24 mouse cellular contexts compared by ENCODE assay signal in genomic region chr16:34526378-34526777, GRCm38 (mm10). TPM values are rescaled to one million over a fixed set of nuclear protein-coding genes. Genes with fewer than 3 reads are reported as not detected.
A peak's percentile ranks its signal among the peaks of the same experiment; 100 is the strongest.
DNase-seq lines count a peak whose midpoint lies in the region; ATAC-seq and TF ChIP-seq lines count a peak whose summit lies in the region.
"Had no signal": no experiment of that assay in that cellular context is flagged by ENCODE, and none has a peak within 500 bp of the region (broad histone marks: within the 10 kb centered on the region; RNA-seq: fewer than 3 reads in every experiment).

No protein-coding gene starts in this region.

- WGBS in forebrain, embryonic 16.5 days: 59% methylated on average over 7 of the region's 7 CpGs
- 81% methylated on average over 7 of the region's 7 CpGs for WGBS in forebrain, embryonic 10.5 days

- H3K9ac ChIP-seq in forebrain, embryonic 16.5 days (replicated peaks; ENCODE audit: low read depth, low read length): no peak overlapping the region
- no peak overlapping the region for H3K9ac ChIP-seq in CH12.LX (ENCODE audit: insufficient read depth, low read depth)
- H3K9ac ChIP-seq: heart, embryonic 15.5 days; hindbrain, embryonic 15.5 days; limb, embryonic 12.5 days; liver, embryonic 13.5 days; midbrain, embryonic 15.5 days; neural tube, embryonic 12.5 days had no signal

- H3K27me3 ChIP-seq in forebrain, embryonic 16.5 days (replicated peaks; ENCODE audit: control insufficient read depth, insufficient read depth, low read length): no peaks in the 10 kb centered on the region
- H3K27me3 ChIP-seq in forebrain, embryonic 10.5 days (ENCODE audit: poor library complexity, severe bottlenecking): no peaks in the 10 kb centered on the region
- H3K27me3 ChIP-seq in CH12.LX (replicated peaks): peaks cover 59% of the 10 kb centered on the region
- H3K27me3 ChIP-seq: heart, embryonic 15.5 days; hindbrain, embryonic 15.5 days; limb, embryonic 12.5 days; liver, embryonic 13.5 days; midbrain, embryonic 15.5 days; neural tube, embryonic 12.5 days; Patski had no signal

- no peak for TF ChIP-seq EP300 in CH12.LX (IDR thresholded peaks at IDR 0.05; ENCODE audit: low read length)

- H3K79me2 ChIP-seq in CH12.LX (replicated peaks; ENCODE audit: control insufficient read depth, extremely low read depth, insufficient read depth, poor library complexity, severe bottlenecking): no peaks in the 10 kb centered on the region

- H3K27ac ChIP-seq in forebrain, embryonic 16.5 days (ENCODE audit: low read length): peak overlapping the region; percentile 20; the same call in 1 of the 2 replicates
- H3K27ac ChIP-seq in forebrain, embryonic 10.5 days: no peak overlapping the region
- H3K27ac ChIP-seq in layer of hippocampus, adult 2 months: peak overlapping the region; percentile 87
- H3K27ac ChIP-seq in CH12.LX (ENCODE audit: insufficient read depth, low read depth): no peak overlapping the region
- H3K27ac ChIP-seq in embryonic fibroblast, embryonic 13.5 days (ENCODE audit: insufficient read depth, low read length): peak overlapping the region; percentile 18; the same call in 1 of the 2 replicates
- H3K27ac ChIP-seq: heart, embryonic 15.5 days; hindbrain, embryonic 15.5 days; kidney, postnatal 0 days; limb, embryonic 12.5 days; liver, embryonic 13.5 days; midbrain, embryonic 15.5 days; neural tube, embryonic 12.5 days had no signal

- no peak for TF ChIP-seq CTCF in layer of hippocampus, adult 2 months (conservative IDR thresholded peaks at IDR 0.05)
- TF ChIP-seq CTCF in CH12.LX (conservative IDR thresholded peaks at IDR 0.05 in 1 of 2, IDR thresholded peaks at IDR 0.05 in 1 of 2; ENCODE audit: low read depth in 2 of 2, low read length in 2 of 2): no peak
- TF ChIP-seq CTCF in embryonic fibroblast, embryonic 13.5 days (IDR thresholded peaks at IDR 0.05; ENCODE audit: borderline replicate concordance, insufficient read depth, low read length): no peak

- dilution Hi-C loops in CH12.LX (cut with MboI; ENCODE audit: extremely low pct_ligation_motif_present, extremely low pct_unique_long_range_greater_than_20kb, low sequenced_read_pairs): no loop called here

- no peak for ATAC-seq in forebrain, embryonic 16.5 days
- ATAC-seq: CD4-positive, CD25-positive, alpha-beta regulatory T cell, adult 4 months; Patski had no signal

- no peaks in the 10 kb centered on the region for H3K9me3 ChIP-seq in forebrain, embryonic 16.5 days (ENCODE audit: control insufficient read depth, low read length)
- H3K9me3 ChIP-seq in forebrain, embryonic 10.5 days: no peaks in the 10 kb centered on the region
- H3K9me3 ChIP-seq in CH12.LX (replicated peaks; ENCODE audit: low read length): no peaks in the 10 kb centered on the region
- H3K9me3 ChIP-seq: heart, embryonic 15.5 days; hindbrain, embryonic 15.5 days; limb, embryonic 12.5 days; liver, embryonic 13.5 days; megakaryocyte, embryonic 14.5 days; midbrain, embryonic 15.5 days; neural tube, embryonic 12.5 days had no signal

- no peak for DNase-seq in forebrain, embryonic 10.5 days (ENCODE audit: extremely low spot score, low spot score)
- DNase-seq in layer of hippocampus, adult 2 months (ENCODE audit: low spot score in 2 of 2): no peak
- DNase-seq in layer of hippocampus, postnatal 25 days (ENCODE audit: extremely low spot score in 1 of 2, low spot score in 1 of 2): no peak
- no peak for DNase-seq in CH12.LX (ENCODE audit: extremely low read depth)
- no peak for DNase-seq in adrenal gland, postnatal 25 days
- no peak for DNase-seq in adrenal gland, adult (ENCODE audit: inconsistent age in 2 of 2, low spot score in 1 of 2)
- DNase-seq: adrenal gland, postnatal 10 days; cerebellum, adult 2 months; kidney, adult 2 months; liver, embryonic 13.5 days; lung, adult 2 months; lung, postnatal 36 days; thymus, postnatal 25 days had no signal

- H3K4me2 ChIP-seq in forebrain, embryonic 16.5 days (ENCODE audit: low read length): no peak overlapping the region
- no peak overlapping the region for H3K4me2 ChIP-seq in CH12.LX (ENCODE audit: insufficient read depth, low read depth, poor library complexity, severe bottlenecking)
- H3K4me2 ChIP-seq: heart, embryonic 15.5 days; hindbrain, embryonic 15.5 days; limb, embryonic 12.5 days; liver, embryonic 13.5 days; midbrain, embryonic 15.5 days; neural tube, embryonic 12.5 days had no signal

- TF ChIP-seq POLR2A in CH12.LX (IDR thresholded peaks at IDR 0.05; ENCODE audit: low read depth, low read length): no peak
- no peak for TF ChIP-seq POLR2A in embryonic fibroblast, embryonic 13.5 days (IDR thresholded peaks at IDR 0.05; ENCODE audit: low read depth, low read length)

- H3K36me3 ChIP-seq in forebrain, embryonic 16.5 days (ENCODE audit: control insufficient read depth, insufficient read depth): no peaks in the 10 kb centered on the region
- no peaks in the 10 kb centered on the region for H3K36me3 ChIP-seq in forebrain, embryonic 10.5 days (replicated peaks)
- no peaks in the 10 kb centered on the region for H3K36me3 ChIP-seq in CH12.LX (replicated peaks in 1 of 2; ENCODE audit: control insufficient read depth in 1 of 2, insufficient read depth in 1 of 2, low read length in 1 of 2)
- H3K36me3 ChIP-seq: heart, embryonic 15.5 days; hindbrain, embryonic 15.5 days; limb, embryonic 12.5 days; liver, embryonic 13.5 days; midbrain, embryonic 15.5 days; neural tube, embryonic 12.5 days had no signal

- H3K4me3 ChIP-seq in forebrain, embryonic 16.5 days (replicated peaks; ENCODE audit: low read length): no peak overlapping the region
- no peak overlapping the region for H3K4me3 ChIP-seq in forebrain, embryonic 10.5 days
- H3K4me3 ChIP-seq in layer of hippocampus, adult 2 months: no peak overlapping the region; the same call in 1 of the 2 replicates
- no peak overlapping the region for H3K4me3 ChIP-seq in CH12.LX (replicated peaks in 1 of 3; ENCODE audit: low read depth in 2 of 3, low read length in 2 of 3, poor library complexity in 1 of 3)
- H3K4me3 ChIP-seq in embryonic fibroblast, embryonic 13.5 days (ENCODE audit: insufficient read depth, low read length): no peak overlapping the region
- H3K4me3 ChIP-seq: heart, embryonic 15.5 days; hindbrain, embryonic 15.5 days; limb, embryonic 12.5 days; liver, embryonic 13.5 days; megakaryocyte, embryonic 14.5 days; midbrain, embryonic 15.5 days; neural tube, embryonic 12.5 days had no signal

- TF ChIP-seq RAD21 in CH12.LX (IDR thresholded peaks at IDR 0.05; ENCODE audit: low read depth, low read length): no peak

- H3K4me1 ChIP-seq in forebrain, embryonic 16.5 days (replicated peaks; ENCODE audit: control insufficient read depth, insufficient read depth, low read length): peaks cover 18% of the 10 kb centered on the region
- peaks cover 5% of the 10 kb centered on the region for H3K4me1 ChIP-seq in forebrain, embryonic 10.5 days
- H3K4me1 ChIP-seq in CH12.LX (ENCODE audit: control insufficient read depth in 1 of 2, insufficient read depth in 2 of 2): no peaks in the 10 kb centered on the region
- H3K4me1 ChIP-seq in embryonic fibroblast, embryonic 13.5 days (ENCODE audit: control insufficient read depth, insufficient read depth, low read length): peaks cover 12% of the 10 kb centered on the region
- H3K4me1 ChIP-seq: limb, embryonic 12.5 days had no signal

- in situ Hi-C loops in CH12.LX (cut with MboI; ENCODE audit: low pct_ligation_motif_present, low pct_unique_long_range_greater_than_20kb, low sequenced_read_pairs): no loop called here

TF ChIP-seq in CH12.LX, 34 proteins besides CTCF, POLR2A, EP300 and RAD21:
- TF ChIP-seq USF2 (conservative IDR thresholded peaks at IDR 0.05; ENCODE audit: low read depth, low read length) (no peak), BHLHE40 (IDR thresholded peaks at IDR 0.05; ENCODE audit: low read depth, low read length) (0 out of 2 replicates have a peak, but pooled peaks have one; percentile 31), ZNF384 (IDR thresholded peaks at IDR 0.05; ENCODE audit: low read depth, low read length) (no peak)

RNA-seq across cellular contexts. Expression of gene Kalrn, which starts 47.0 kb away (rescaled TPM):
- 35.4 and 43.9 TPM in 2 replicates for polyA plus RNA-seq in forebrain, embryonic 16.5 days (2015; fragmentation: Nextera tagmentation; extraction: Ambion mirVana)
- 11.0 and 11.2 TPM in 2 replicates for polyA plus RNA-seq in forebrain, embryonic 10.5 days (2016; fragmentation: Nextera tagmentation; extraction: Ambion mirVana)
- 100 to 1,000 TPM; 533 to 549 TPM for total RNA-seq in layer of hippocampus, adult 2 months (2021)
- 100 to 1,000 TPM; 456 to 578 TPM for total RNA-seq in layer of hippocampus, postnatal 25 days (2021)
- total RNA-seq in CH12.LX (2012; rRNA removed) (0.08 TPM in 2 replicates), CH12.LX (2014; rRNA removed) (0.05 TPM in 1 of 2 replicates, not detected in the other)
- 0.03 and 0.09 TPM in 2 replicates for polyA plus RNA-seq in CH12.LX (2012; ENCODE audit: insufficient read length, low read depth)
- polyA plus RNA-seq in embryonic fibroblast, embryonic 13.5 days (2011; ENCODE audit: insufficient read length, low read depth, missing spikeins): 25.5 and 30.3 TPM in 2 replicates
- total RNA-seq in adrenal gland, postnatal 25 days (2021): 7.7 and 8.2 TPM in 2 replicates

Comparison
In these comparisons a context has a peak if more than half of its experiments do, and no peak if none do; other contexts are left out.
1. H3K27ac ChIP-seq: peak in forebrain, embryonic 16.5 days (single experiment), layer of hippocampus, adult 2 months (single experiment) and embryonic fibroblast, embryonic 13.5 days (single experiment); none in forebrain, embryonic 10.5 days (single experiment) and CH12.LX (single experiment).
2. RNA of gene Kalrn, which starts 47.0 kb away (total RNA-seq): 456 to 578 TPM in layer of hippocampus, postnatal 25 days and 533 to 549 TPM in layer of hippocampus, adult 2 months; 7.7 to 8.2 TPM in adrenal gland, postnatal 25 days and 0.05 to 0.08 TPM in CH12.LX; every median in the first group is over 10 times any median in the second.